Mouse (Mus musculus): ENCODE results near the gene Lamtor4. TPM values are rescaled to one million over a fixed set of nuclear protein-coding genes. Genes with fewer than 3 reads are reported as not detected.

The Lamtor4 gene
- polyA plus RNA-seq, 1 experiment from 2014 or later, result 36.3 TPM

DNA sequence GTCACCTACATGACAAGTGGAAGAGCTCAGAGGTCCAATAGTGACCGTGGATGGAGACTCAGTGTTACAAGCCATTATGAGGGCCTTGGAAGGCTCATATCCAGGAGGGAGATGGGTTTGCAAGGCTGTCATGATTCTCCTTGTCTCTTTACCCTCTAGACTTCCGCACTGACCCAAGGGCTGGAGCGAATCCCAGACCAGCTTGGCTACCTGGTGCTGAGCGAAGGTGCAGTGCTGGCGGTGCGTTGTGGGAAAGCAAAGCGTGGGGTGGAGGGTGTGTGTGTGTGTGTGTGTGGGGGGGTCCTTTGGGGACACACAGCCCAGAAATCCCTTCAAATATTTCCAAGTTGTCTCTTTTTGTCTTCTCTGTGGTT lies 799 bp downstream of the Lamtor4 start:
- H3K9ac ChIP-seq (ENCODE audit: low read length), result peak overlapping the region; percentile 64
- 0 out of 2 replicates have a peak overlapping the region, but pooled peaks have one; percentile 26 for H3K27ac ChIP-seq (replicated peaks; ENCODE audit: low read depth, low read length)
- H3K36me3 ChIP-seq (ENCODE audit: control insufficient read depth, insufficient read depth, low read length), result peaks cover 17% of the 10 kb centered on the region
- H3K27me3 ChIP-seq (ENCODE audit: control insufficient read depth, insufficient read depth, low read length), result no peaks in the 10 kb centered on the region
- peak overlapping the region; percentile 62 for H3K4me2 ChIP-seq (ENCODE audit: low read depth, severe bottlenecking)
- no peak for ATAC-seq (ENCODE audit: insufficient number of reproducible peaks, low FRiP score, low TSS enrichment, low read depth)
- 21% methylated on average over 7 of the region's 7 CpGs for WGBS
- peaks cover 3% of the 10 kb centered on the region; the same call in 1 of the 2 replicates for H3K9me3 ChIP-seq (ENCODE audit: control insufficient read depth, low read length)
- peak overlapping the region; percentile 55 for H3K4me3 ChIP-seq (ENCODE audit: low read depth, low read length)
- no peaks in the 10 kb centered on the region for H3K4me1 ChIP-seq (ENCODE audit: control insufficient read depth, insufficient read depth, low read length)
- no peak for DNase-seq (ENCODE audit: low spot score)

DNA sequence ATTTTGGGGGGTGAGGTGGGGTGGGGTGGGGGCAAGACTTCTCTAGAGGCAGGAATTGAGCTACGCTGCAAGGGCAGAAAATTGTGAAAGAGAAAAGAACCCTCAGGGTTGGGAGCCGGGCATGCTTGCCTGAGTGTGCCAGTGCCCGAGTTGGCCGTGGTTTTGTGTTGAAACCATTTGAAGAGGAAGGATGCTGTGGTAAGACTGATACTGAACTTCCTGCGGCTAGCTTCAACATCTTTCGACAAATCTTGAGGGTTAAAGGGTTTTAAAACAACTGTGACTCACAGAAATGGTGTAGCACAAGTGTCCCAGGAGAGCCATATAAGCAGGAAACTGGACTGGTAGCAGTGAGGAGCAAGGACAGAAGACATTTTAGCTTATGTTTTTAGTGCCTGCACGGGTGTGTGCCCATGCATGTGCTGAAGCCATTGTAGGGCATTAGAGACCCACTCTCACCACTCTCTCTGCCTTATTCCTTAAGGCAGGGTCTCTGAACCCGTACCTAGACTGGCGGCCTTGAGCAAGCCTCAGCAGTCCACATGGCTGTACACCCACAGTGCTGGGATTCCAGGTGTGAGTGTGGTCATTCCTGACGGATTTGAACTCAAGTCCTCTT lies 1.8 kb downstream of the Lamtor4 start:
- WGBS, result 88% methylated on average over 10 of the region's 10 CpGs
- peaks cover 20% of the 10 kb centered on the region for H3K36me3 ChIP-seq (ENCODE audit: control insufficient read depth, insufficient read depth, low read length)
- no peak for DNase-seq (ENCODE audit: low spot score)
- no peaks in the 10 kb centered on the region for H3K27me3 ChIP-seq (ENCODE audit: control insufficient read depth, insufficient read depth, low read length)
- H3K4me2 ChIP-seq (ENCODE audit: low read depth, severe bottlenecking), result no peak overlapping the region
- no peaks in the 10 kb centered on the region for H3K4me1 ChIP-seq (ENCODE audit: control insufficient read depth, insufficient read depth, low read length)
- peaks cover 3% of the 10 kb centered on the region; the same call in 1 of the 2 replicates for H3K9me3 ChIP-seq (ENCODE audit: control insufficient read depth, low read length)
- no peak for ATAC-seq (ENCODE audit: insufficient number of reproducible peaks, low FRiP score, low TSS enrichment, low read depth)
- no peak overlapping the region for H3K27ac ChIP-seq (replicated peaks; ENCODE audit: low read depth, low read length)
- H3K4me3 ChIP-seq (ENCODE audit: low read depth, low read length), result no peak overlapping the region
- H3K9ac ChIP-seq (ENCODE audit: low read length), result no peak overlapping the region

DNA sequence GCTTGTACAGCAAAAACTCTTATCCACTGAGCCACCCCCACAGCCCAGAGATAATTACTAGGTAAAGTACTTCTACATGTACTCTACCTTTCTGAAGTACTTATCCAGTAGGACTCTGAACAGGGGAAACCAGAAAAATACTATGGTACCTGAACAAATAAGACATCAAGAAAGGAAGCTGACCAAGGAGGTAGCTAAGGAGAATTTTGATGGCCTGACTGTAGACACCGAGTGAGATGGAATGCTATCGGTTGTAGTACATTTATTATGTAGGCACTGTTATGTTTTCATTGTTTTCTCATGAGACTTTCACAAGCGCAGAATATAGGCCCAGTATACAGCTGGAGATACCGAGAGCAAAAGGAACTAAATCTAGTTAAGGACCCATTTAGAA lies 2.3 kb downstream of the Lamtor4 start:
- Histone ChIP-seq H3K27ac (replicated peaks; ENCODE audit: low read depth, low read length) (no peak overlapping the region), H3K4me3 (ENCODE audit: low read depth, low read length) (no peak overlapping the region), H3K9ac (ENCODE audit: low read length) (no peak overlapping the region), H3K36me3 (ENCODE audit: control insufficient read depth, insufficient read depth, low read length) (peaks cover 20% of the 10 kb centered on the region), H3K4me1 (ENCODE audit: control insufficient read depth, insufficient read depth, low read length) (peaks cover 3% of the 10 kb centered on the region; the same call in 1 of the 2 replicates), H3K27me3 (ENCODE audit: control insufficient read depth, insufficient read depth, low read length) (no peaks in the 10 kb centered on the region), H3K9me3 (ENCODE audit: control insufficient read depth, low read length) (peaks cover 3% of the 10 kb centered on the region; the same call in 1 of the 2 replicates), H3K4me2 (ENCODE audit: low read depth, severe bottlenecking) (no peak overlapping the region)
- DNase-seq (ENCODE audit: low spot score) (no peak), ATAC-seq (ENCODE audit: insufficient number of reproducible peaks, low FRiP score, low TSS enrichment, low read depth) (no peak)
- 97% methylated on average over 4 of the region's 4 CpGs for WGBS

DNA sequence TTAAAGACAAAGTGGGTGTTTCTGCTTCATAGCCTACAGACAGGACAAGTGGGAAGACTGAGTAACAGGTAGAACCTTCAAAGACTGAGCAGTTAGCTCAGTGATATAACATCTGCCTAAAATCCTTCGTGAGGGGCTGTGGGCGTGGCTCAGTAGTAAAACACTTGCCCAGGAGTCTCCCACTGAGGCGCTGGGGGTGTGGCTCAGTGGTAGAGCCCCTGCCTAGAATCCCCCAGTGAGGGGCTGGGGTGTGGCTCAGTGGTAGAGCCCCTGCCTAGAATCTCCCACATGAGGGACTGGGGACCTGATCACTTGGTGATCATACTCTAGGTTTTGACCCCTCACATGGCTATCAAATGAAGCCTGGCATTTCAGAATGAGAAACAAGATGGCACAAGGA lies 2.8 kb downstream of the Lamtor4 start:
- no peak overlapping the region for H3K4me2 ChIP-seq (ENCODE audit: low read depth, severe bottlenecking)
- H3K9ac ChIP-seq (ENCODE audit: low read length), result no peak overlapping the region
- H3K36me3 ChIP-seq (ENCODE audit: control insufficient read depth, insufficient read depth, low read length), result peaks cover 20% of the 10 kb centered on the region
- ATAC-seq (ENCODE audit: insufficient number of reproducible peaks, low FRiP score, low TSS enrichment, low read depth), result no peak
- no peak overlapping the region for H3K27ac ChIP-seq (replicated peaks; ENCODE audit: low read depth, low read length)
- no peaks in the 10 kb centered on the region for H3K9me3 ChIP-seq (ENCODE audit: control insufficient read depth, low read length)
- H3K27me3 ChIP-seq (ENCODE audit: control insufficient read depth, insufficient read depth, low read length), result no peaks in the 10 kb centered on the region
- H3K4me3 ChIP-seq (ENCODE audit: low read depth, low read length), result no peak overlapping the region
- peaks cover 8% of the 10 kb centered on the region; the same call in 1 of the 2 replicates for H3K4me1 ChIP-seq (ENCODE audit: control insufficient read depth, insufficient read depth, low read length)
- WGBS, result 83% methylated on average over 3 of the region's 3 CpGs
- DNase-seq (ENCODE audit: low spot score), result no peak

DNA sequence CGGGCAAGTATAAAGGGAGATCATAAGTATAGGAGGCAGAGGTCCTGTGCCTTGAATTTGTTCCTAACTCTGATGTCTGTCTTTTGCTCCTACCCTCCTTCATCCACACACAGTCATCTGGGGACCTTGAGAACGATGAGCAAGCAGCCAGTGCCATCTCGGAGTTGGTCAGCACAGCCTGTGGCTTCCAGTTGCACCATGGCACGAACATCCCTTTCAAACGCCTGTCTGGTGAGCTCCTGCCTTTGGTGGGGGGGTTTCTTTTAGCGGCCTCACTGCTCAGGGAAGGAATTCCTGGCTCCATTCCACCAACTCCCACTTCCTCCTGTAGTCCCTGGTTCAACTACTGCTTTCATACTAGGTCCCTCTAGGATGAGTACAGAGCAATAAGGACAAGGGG lies 3.3 kb downstream of the Lamtor4 start:
- Histone ChIP-seq H3K9me3 (ENCODE audit: control insufficient read depth, low read length) (no peaks in the 10 kb centered on the region), H3K27ac (replicated peaks; ENCODE audit: low read depth, low read length) (no peak overlapping the region), H3K4me3 (ENCODE audit: low read depth, low read length) (no peak overlapping the region), H3K9ac (ENCODE audit: low read length) (no peak overlapping the region), H3K4me1 (ENCODE audit: control insufficient read depth, insufficient read depth, low read length) (peaks cover 8% of the 10 kb centered on the region; the same call in 1 of the 2 replicates), H3K27me3 (ENCODE audit: control insufficient read depth, insufficient read depth, low read length) (no peaks in the 10 kb centered on the region), H3K36me3 (ENCODE audit: control insufficient read depth, insufficient read depth, low read length) (peaks cover 20% of the 10 kb centered on the region), H3K4me2 (ENCODE audit: low read depth, severe bottlenecking) (no peak overlapping the region)
- DNase-seq (ENCODE audit: low spot score) (no peak), ATAC-seq (ENCODE audit: insufficient number of reproducible peaks, low FRiP score, low TSS enrichment, low read depth) (no peak)
- WGBS, result 92% methylated on average over 6 of the region's 6 CpGs

DNA sequence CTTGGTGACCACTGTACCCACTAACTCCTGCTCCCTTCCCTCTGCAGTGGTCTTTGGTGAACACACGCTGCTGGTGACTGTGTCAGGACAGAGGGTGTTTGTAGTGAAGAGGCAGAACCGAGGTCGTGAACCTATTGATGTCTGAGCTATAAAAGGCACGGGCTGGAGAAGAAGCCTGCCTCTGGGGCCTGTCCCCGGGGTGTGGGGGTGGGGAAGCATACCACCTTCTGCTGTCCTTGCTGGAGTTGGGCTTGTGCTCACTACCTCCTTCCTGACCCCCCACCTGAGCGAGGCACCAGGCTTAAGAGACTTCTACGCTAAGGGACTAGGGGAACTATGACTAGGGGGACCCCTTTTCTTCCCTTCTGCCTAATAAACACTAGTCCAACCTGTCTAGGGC lies 3.7 kb downstream of the Lamtor4 start:
- peaks cover 8% of the 10 kb centered on the region; the same call in 1 of the 2 replicates for H3K4me1 ChIP-seq (ENCODE audit: control insufficient read depth, insufficient read depth, low read length)
- H3K9ac ChIP-seq (ENCODE audit: low read length), result no peak overlapping the region
- ATAC-seq (ENCODE audit: insufficient number of reproducible peaks, low FRiP score, low TSS enrichment, low read depth), result no peak
- H3K27me3 ChIP-seq (ENCODE audit: control insufficient read depth, insufficient read depth, low read length), result no peaks in the 10 kb centered on the region
- 61% methylated on average over 7 of the region's 7 CpGs for WGBS
- H3K36me3 ChIP-seq (ENCODE audit: control insufficient read depth, insufficient read depth, low read length), result peaks cover 20% of the 10 kb centered on the region
- H3K4me3 ChIP-seq (ENCODE audit: low read depth, low read length), result no peak overlapping the region
- H3K4me2 ChIP-seq (ENCODE audit: low read depth, severe bottlenecking), result no peak overlapping the region
- no peak overlapping the region for H3K27ac ChIP-seq (replicated peaks; ENCODE audit: low read depth, low read length)
- no peaks in the 10 kb centered on the region for H3K9me3 ChIP-seq (ENCODE audit: control insufficient read depth, low read length)
- no peak for DNase-seq (ENCODE audit: low spot score)

DNA sequence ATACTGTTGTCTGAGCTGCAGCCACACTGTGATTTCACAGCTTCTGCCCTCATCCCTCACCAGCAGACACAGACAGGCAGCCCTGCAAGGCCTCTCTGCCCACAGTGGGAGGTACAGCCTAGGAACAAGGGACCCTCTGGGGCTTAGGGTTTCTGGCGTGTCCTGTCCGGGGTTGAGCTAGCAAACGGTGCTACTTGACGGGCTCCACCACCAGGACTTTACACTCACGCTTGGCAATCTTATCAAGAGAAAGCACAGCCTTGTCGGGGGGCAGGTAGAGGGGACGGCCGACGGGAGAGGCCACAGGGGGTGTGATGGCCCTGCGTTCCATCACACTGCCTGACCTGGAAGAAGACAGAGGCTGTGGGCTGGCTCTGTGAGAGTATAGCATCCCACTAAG lies 4.8 kb downstream of the Lamtor4 start:
- no peak for ATAC-seq (ENCODE audit: insufficient number of reproducible peaks, low FRiP score, low TSS enrichment, low read depth)
- Histone ChIP-seq H3K27ac (replicated peaks; ENCODE audit: low read depth, low read length) (no peak overlapping the region), H3K9me3 (ENCODE audit: control insufficient read depth, low read length) (no peaks in the 10 kb centered on the region), H3K27me3 (ENCODE audit: control insufficient read depth, insufficient read depth, low read length) (no peaks in the 10 kb centered on the region), H3K9ac (ENCODE audit: low read length) (no peak overlapping the region), H3K4me1 (ENCODE audit: control insufficient read depth, insufficient read depth, low read length) (peaks cover 13% of the 10 kb centered on the region; the same call in 1 of the 2 replicates), H3K4me2 (ENCODE audit: low read depth, severe bottlenecking) (no peak overlapping the region), H3K4me3 (ENCODE audit: low read depth, low read length) (no peak overlapping the region), H3K36me3 (ENCODE audit: control insufficient read depth, insufficient read depth, low read length) (peaks cover 20% of the 10 kb centered on the region)
- no peak for DNase-seq (ENCODE audit: low spot score)
- 88% methylated on average over 10 of the region's 10 CpGs for WGBS

DNA sequence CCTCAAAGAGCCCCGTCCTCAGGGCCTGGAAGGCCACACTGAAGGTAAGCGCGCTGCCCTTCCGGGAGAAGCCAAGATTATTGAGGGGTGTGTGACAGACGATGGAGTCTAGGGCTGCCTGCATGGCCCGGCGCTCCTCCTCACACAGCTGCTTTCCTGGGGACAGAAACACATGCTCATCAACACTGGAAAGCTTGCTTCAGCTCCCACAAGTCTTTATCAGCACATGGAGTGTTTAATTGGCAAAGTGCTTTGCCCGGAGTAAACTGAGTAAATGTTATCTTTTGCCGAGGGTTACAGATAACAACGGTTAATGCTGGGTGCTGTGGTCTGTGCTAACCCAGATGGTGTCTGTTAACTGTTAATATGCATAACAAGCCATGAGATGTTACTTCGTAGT lies 5.6 kb downstream of the Lamtor4 start:
- ATAC-seq (ENCODE audit: insufficient number of reproducible peaks, low FRiP score, low TSS enrichment, low read depth) (no peak), DNase-seq (ENCODE audit: low spot score) (no peak)
- Histone ChIP-seq H3K36me3 (ENCODE audit: control insufficient read depth, insufficient read depth, low read length) (peaks cover 20% of the 10 kb centered on the region), H3K4me2 (ENCODE audit: low read depth, severe bottlenecking) (no peak overlapping the region), H3K4me3 (ENCODE audit: low read depth, low read length) (no peak overlapping the region), H3K4me1 (ENCODE audit: control insufficient read depth, insufficient read depth, low read length) (peaks cover 13% of the 10 kb centered on the region; the same call in 1 of the 2 replicates), H3K27ac (replicated peaks; ENCODE audit: low read depth, low read length) (no peak overlapping the region), H3K27me3 (ENCODE audit: control insufficient read depth, insufficient read depth, low read length) (no peaks in the 10 kb centered on the region), H3K9ac (ENCODE audit: low read length) (no peak overlapping the region), H3K9me3 (ENCODE audit: control insufficient read depth, low read length) (no peaks in the 10 kb centered on the region)
- WGBS, result 90% methylated on average over 11 of the region's 11 CpGs

DNA sequence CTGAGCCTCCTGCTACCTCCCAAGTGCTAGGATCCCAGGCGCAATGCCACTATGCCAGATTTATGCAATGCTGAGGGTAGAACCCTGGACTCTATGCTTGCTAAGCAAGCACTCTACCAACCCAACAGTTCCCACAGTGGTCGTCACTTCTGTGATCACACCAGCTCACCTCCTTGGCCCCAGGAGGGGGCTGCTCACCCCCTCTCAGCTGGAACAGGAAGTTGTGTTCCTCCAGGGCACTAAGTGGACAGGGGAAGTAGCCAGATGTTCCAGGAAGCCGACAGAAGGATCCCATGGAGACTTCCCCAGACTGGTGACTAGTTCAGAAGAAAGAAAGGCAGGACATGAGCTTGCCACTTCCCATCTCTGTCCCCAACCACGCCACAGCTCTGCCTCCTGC lies 6.7 kb downstream of the Lamtor4 start:
- Histone ChIP-seq H3K27me3 (ENCODE audit: control insufficient read depth, insufficient read depth, low read length) (no peaks in the 10 kb centered on the region), H3K36me3 (ENCODE audit: control insufficient read depth, insufficient read depth, low read length) (peaks cover 20% of the 10 kb centered on the region), H3K4me3 (ENCODE audit: low read depth, low read length) (no peak overlapping the region), H3K9ac (ENCODE audit: low read length) (no peak overlapping the region), H3K27ac (replicated peaks; ENCODE audit: low read depth, low read length) (no peak overlapping the region), H3K9me3 (ENCODE audit: control insufficient read depth, low read length) (no peaks in the 10 kb centered on the region), H3K4me2 (ENCODE audit: low read depth, severe bottlenecking) (no peak overlapping the region), H3K4me1 (ENCODE audit: control insufficient read depth, insufficient read depth, low read length) (peaks cover 13% of the 10 kb centered on the region; the same call in 1 of the 2 replicates)
- WGBS, result 80% methylated on average over 4 of the region's 4 CpGs
- no peak for ATAC-seq (ENCODE audit: insufficient number of reproducible peaks, low FRiP score, low TSS enrichment, low read depth)
- DNase-seq (ENCODE audit: low spot score), result no peak

All from limb, embryonic 11.5 days (tissue).